Mouse (Mus musculus) cortical plate, adult 2 months (tissue): ENCODE results near the gene Rnf128. TPM values are rescaled to one million over a fixed set of nuclear protein-coding genes. Genes with fewer than 3 reads are reported as not detected.

ENCODE experiments used
- H3K27ac ChIP-seq: fragments of 200-500 bp; 2 replicates; pipeline ENCODE4 v1.5.1; 2012; ENCODE audit warnings: low read length, control low read depth, inconsistent platforms; ENCODE audit not compliant: insufficient read depth
- H3K4me1 ChIP-seq: fragments of 200-500 bp; 2 replicates; pipeline ENCODE4 v1.6.1; 2011; ENCODE audit warnings: low read length; ENCODE audit not compliant: control insufficient read depth, insufficient read depth
- H3K4me3 ChIP-seq: fragments of 200-500 bp; 2 replicates; pipeline ENCODE4 v1.5.1; 2011; ENCODE audit warnings: mild to moderate bottlenecking, low read length, control low read depth; ENCODE audit not compliant: insufficient read depth
- CTCF ChIP-seq: fragments of 200-500 bp; IDR thresholded peaks from 2 replicates; pipeline ENCODE4 v1.5.1; 2011; ENCODE audit warnings: mild to moderate bottlenecking, control low read depth, low read length; ENCODE audit not compliant: insufficient read depth; ENCODE audit errors: extremely low read depth
- POLR2A ChIP-seq: fragments of 200-500 bp; IDR thresholded peaks from 2 replicates; pipeline ENCODE4 v1.6.1; 2011; ENCODE audit warnings: mild to moderate bottlenecking, low read length, control low read depth; ENCODE audit not compliant: insufficient read depth; ENCODE audit errors: extremely low read depth
- polyA plus RNA-seq: library from polyadenylated mRNA; depleted of rRNA; stranded (reverse); fragments of >200 nt; gene quantifications from 2 replicates; pipeline ENCODE4 v1.2.3, GENCODE M21; 2012; rRNA removed

The Rnf128 gene
- polyA plus RNA-seq, 1 experiment = 7.0 TPM

DNA sequence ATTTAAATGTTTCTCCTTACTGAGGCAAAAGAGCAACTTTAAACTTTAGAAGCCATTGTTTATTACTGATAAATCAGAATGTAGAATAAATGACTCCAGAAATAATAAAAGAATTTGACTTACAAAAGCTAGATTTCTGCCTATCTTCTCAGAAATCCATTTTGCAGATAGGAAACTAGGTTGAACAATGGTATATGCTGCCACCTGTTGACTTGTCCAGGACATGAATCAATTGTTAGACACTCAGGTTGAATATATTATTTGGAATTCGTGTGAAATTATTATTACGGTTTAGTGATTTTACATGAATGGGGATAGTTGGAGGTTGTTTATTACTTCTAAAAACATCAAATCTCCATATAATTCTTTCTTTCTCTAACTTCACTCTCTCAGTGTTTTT, 102.7 kb downstream of the Rnf128 start:
- Histone ChIP-seq H3K4me1 (no peaks in the 10 kb centered on the region), H3K4me3 (no peak overlapping the region), H3K27ac (no peak overlapping the region)
- TF ChIP-seq POLR2A (no peak), CTCF (no peak)

DNA sequence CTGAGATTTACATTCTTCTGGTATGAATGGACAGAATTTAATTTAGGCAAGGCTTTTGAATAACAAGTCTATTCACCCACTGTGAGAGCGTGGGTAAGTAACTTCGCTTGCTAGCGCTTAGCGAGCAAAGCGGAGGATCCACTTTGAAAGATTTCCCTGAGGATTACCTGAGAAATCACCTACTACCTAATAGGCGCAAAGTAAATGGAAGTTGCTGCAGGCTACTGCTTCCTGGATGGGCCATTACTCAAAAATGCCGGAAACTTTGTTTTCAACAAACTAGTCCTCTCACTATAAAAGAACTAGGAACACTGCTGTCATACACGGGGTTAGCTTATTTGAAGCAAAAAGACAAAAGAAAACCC, 121.3 kb downstream of the Rnf128 start:
- no peaks in the 10 kb centered on the region for H3K4me1 ChIP-seq
- H3K27ac ChIP-seq = no peak overlapping the region
- peak overlapping the region; percentile 80 for H3K4me3 ChIP-seq
- TF ChIP-seq CTCF (no peak), POLR2A (no peak)

DNA sequence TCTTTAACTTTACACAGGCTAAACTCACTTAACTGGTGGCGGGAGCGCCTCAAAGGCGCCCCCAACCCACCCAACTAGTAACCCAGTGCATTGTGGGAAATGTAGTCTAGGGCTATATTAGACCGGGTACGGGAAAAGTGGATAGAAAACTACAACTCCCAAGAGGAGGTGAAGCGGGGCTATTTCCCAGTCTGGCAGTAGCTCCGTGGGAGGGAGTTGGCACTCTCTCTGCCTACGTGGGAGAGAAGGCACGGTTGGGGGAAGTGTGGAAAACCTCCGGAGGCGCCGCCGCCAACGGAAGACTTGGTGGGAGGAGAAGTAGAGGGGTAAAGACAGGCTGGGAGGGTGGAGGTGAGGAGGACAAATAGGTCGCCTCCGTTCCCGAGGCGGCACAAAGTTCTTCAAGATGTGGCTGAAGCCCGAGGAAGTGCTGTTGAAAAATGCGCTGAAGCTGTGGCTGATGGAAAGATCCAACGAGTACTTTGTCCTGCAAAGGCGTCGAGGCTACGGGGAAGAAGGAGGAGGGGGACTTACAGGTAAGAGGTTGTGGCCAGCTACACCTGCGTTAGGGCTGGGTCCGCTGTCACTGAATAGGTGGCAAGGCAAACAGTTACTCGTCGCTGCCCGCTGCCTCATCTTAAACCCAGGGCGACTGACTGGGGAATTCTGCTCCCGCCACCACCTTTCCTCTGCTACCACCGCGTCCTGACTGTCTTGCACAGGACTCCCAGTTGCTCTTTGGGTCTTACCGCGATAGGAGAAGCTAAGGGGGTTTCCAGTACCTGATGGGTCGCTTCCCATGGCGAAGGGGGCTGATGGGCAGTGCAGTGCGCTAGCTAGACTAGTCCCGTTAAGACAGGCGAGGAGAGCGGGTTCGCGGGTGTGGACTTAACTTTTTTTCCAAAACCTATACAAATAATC, 121.9 kb downstream of the Rnf128 start, which contains the start of gene Tbc1d8b:
Tbc1d8b (plus strand) TSS at position 222 of the 921 bp plus-strand sequence.
- H3K4me3 ChIP-seq = peak within 1 kb of the TSS; percentile 80
- no peaks in the 10 kb centered on the region for H3K4me1 ChIP-seq
- TF ChIP-seq POLR2A (no peak), CTCF (no peak)
- no peak within 1 kb of the TSS for H3K27ac ChIP-seq

DNA sequence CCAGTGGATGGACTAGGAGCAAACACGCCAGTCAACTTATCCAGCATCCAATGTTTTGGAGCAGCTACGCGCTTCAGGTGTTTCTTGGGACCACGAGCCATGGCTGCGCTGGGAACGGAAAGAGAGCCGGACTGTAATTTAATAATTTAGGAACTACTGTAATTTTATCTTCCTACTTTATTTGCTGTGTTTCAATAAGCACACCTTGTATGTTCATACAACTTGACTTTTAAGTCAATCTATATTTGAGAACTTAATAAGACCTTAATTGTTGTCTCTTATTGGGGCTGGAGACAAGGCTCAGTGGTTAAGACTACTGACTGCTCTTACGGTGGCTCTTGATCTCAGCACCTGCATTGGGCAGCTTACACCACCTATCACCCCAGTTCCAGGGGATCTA, 151.3 kb downstream of the Rnf128 start, which contains the start of gene Gm15013:
Gm15013 (minus strand) TSS at position 101 of the 400 bp plus-strand sequence.
- Histone ChIP-seq H3K27ac (no peak within 1 kb of the TSS), H3K4me3 (no peak within 1 kb of the TSS), H3K4me1 (no peaks in the 10 kb centered on the region)
- no peak for TF ChIP-seq CTCF
- TF ChIP-seq POLR2A = no peak

DNA sequence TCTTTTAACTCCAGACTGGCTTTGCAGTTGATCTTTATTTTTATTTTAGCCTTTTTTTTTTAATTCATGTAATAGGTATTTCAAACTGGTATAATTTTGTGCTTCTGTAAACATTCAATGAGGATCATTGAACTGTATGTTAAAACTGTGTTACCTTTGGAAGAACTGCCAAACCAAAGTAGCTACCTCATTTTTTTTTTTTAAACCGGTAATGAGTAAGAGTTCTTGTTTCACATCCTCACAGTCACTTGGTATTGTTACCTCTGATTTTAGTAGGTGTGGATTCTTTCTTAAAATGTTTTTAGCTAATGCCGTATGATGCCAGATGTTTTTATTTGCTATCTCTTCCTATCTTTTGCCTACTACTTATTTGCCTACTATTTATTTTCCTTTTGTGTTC, 159.2 kb downstream of the Rnf128 start:
- TF ChIP-seq CTCF = no peak
- TF ChIP-seq POLR2A = no peak
- Histone ChIP-seq H3K4me3 (no peak overlapping the region), H3K27ac (no peak overlapping the region), H3K4me1 (no peaks in the 10 kb centered on the region)

Other genes starting within 250 kb of the Rnf128 start
- not detected in 2 replicates for gene Trap1a, start 229.6 kb upstream of the Rnf128 start, polyA plus RNA-seq
- gene D330045A20Rik, start 82.9 kb upstream of the Rnf128 start, polyA plus RNA-seq = 0.21 and 0.33 TPM in 2 replicates
- 1.5 and 2.0 TPM in 2 replicates for gene Tbc1d8b, start 121.7 kb downstream of the Rnf128 start, polyA plus RNA-seq
- not detected in 2 replicates for gene Gm15013, start 151.2 kb downstream of the Rnf128 start, polyA plus RNA-seq
- gene Ripply1, start 219.0 kb downstream of the Rnf128 start, polyA plus RNA-seq = not detected in 2 replicates
- 0.06 and 0.21 TPM in 2 replicates for gene Cldn2, start 237.5 kb downstream of the Rnf128 start, polyA plus RNA-seq